Mouse (Mus musculus): ENCODE measurements at regions not wholly inside any gene's neighbourhood (a gene's known extent, or its start where the extent isn't known, plus 50 kb on each side); places are given as distances from the start of the nearest gene placed in this dataset.

- in situ Hi-C loops (cut with MboI; ENCODE audit: low pct_ligation_motif_present, low pct_unique_long_range_greater_than_20kb, low sequenced_read_pairs) = no loop called here
These were observed 117.8 kb upstream of the Ldb2 start for GRCm38 (mm10) chr5:44917173-44917815.

GRCm38 (mm10) chr5:44902541-44902940 is 103.1 kb upstream of the Ldb2 start:
- Histone ChIP-seq H3K4me3 (replicated peaks in 1 of 3; ENCODE audit: low read depth in 2 of 3, low read length in 2 of 3, poor library complexity in 1 of 3) (no peak overlapping the region), H3K79me2 (replicated peaks; ENCODE audit: control insufficient read depth, extremely low read depth, insufficient read depth, poor library complexity, severe bottlenecking) (no peaks in the 10 kb centered on the region), H3K9ac (ENCODE audit: insufficient read depth, low read depth) (no peak overlapping the region), H3K27ac (ENCODE audit: insufficient read depth, low read depth) (no peak overlapping the region), H3K36me3 (replicated peaks in 1 of 2; ENCODE audit: control insufficient read depth in 1 of 2, insufficient read depth in 1 of 2, low read length in 1 of 2) (no peaks in the 10 kb centered on the region), H3K4me1 (ENCODE audit: control insufficient read depth in 1 of 2, insufficient read depth in 2 of 2) (0 out of 4 replicates have a peak, but pooled peaks cover 2% of the 10 kb centered on the region in 2 experiments), H3K9me3 (replicated peaks; ENCODE audit: low read length) (no peaks in the 10 kb centered on the region), H3K27me3 (replicated peaks) (no peaks in the 10 kb centered on the region), H3K4me2 (ENCODE audit: insufficient read depth, low read depth, poor library complexity, severe bottlenecking) (peak overlapping the region; percentile 49; the same call in 1 of the 2 replicates)
- DNase-seq (ENCODE audit: extremely low read depth) = no peak
- in situ Hi-C loops (cut with MboI; ENCODE audit: low pct_ligation_motif_present, low pct_unique_long_range_greater_than_20kb, low sequenced_read_pairs) (no loop called here), dilution Hi-C loops (cut with MboI; ENCODE audit: extremely low pct_ligation_motif_present, extremely low pct_unique_long_range_greater_than_20kb, low sequenced_read_pairs) (no loop called here)
- TF ChIP-seq RAD21 (IDR thresholded peaks at IDR 0.05; ENCODE audit: low read depth, low read length) (no peak), ZMIZ1 (IDR thresholded peaks at IDR 0.05; ENCODE audit: low read depth, low read length) (no peak), ELF1 (IDR thresholded peaks at IDR 0.05; ENCODE audit: low read depth, low read length) (no peak), USF2 (conservative IDR thresholded peaks at IDR 0.05; ENCODE audit: low read depth, low read length) (no peak), SIN3A (IDR thresholded peaks at IDR 0.05; ENCODE audit: low read length) (no peak), MYC (IDR thresholded peaks at IDR 0.05; ENCODE audit: low read depth, low read length) (no peak), ZNF384 (IDR thresholded peaks at IDR 0.05; ENCODE audit: low read depth, low read length) (no peak), MAZ (IDR thresholded peaks at IDR 0.05; ENCODE audit: low read depth, low read length) (no peak), BHLHE40 (IDR thresholded peaks at IDR 0.05; ENCODE audit: low read depth, low read length) (no peak), SMC3 (IDR thresholded peaks at IDR 0.05; ENCODE audit: low read depth, low read length) (no peak), NRF1 (IDR thresholded peaks at IDR 0.05; ENCODE audit: low read depth, low read length) (no peak)

More at GRCm38 (mm10) chr5:44917173-44917815, 117.8 kb upstream of the Ldb2 start:
- Histone ChIP-seq H3K27me3 (replicated peaks) (no peaks in the 10 kb centered on the region), H3K9me3 (replicated peaks; ENCODE audit: low read length) (no peaks in the 10 kb centered on the region), H3K4me1 (ENCODE audit: control insufficient read depth in 1 of 2, insufficient read depth in 2 of 2) (peaks cover 0 to 8% of the 10 kb centered on the region in 2 experiments; a peak in 2 of 4 replicates), H3K4me2 (ENCODE audit: insufficient read depth, low read depth, poor library complexity, severe bottlenecking) (no peak overlapping the region), H3K36me3 (replicated peaks in 1 of 2; ENCODE audit: control insufficient read depth in 1 of 2, insufficient read depth in 1 of 2, low read length in 1 of 2) (no peaks in the 10 kb centered on the region), H3K79me2 (replicated peaks; ENCODE audit: control insufficient read depth, extremely low read depth, insufficient read depth, poor library complexity, severe bottlenecking) (no peaks in the 10 kb centered on the region), H3K9ac (ENCODE audit: insufficient read depth, low read depth) (no peak overlapping the region), H3K27ac (ENCODE audit: insufficient read depth, low read depth) (no peak overlapping the region), H3K4me3 (replicated peaks in 1 of 3; ENCODE audit: low read depth in 2 of 3, low read length in 2 of 3, poor library complexity in 1 of 3) (no peak overlapping the region)
- dilution Hi-C loops (cut with MboI; ENCODE audit: extremely low pct_ligation_motif_present, extremely low pct_unique_long_range_greater_than_20kb, low sequenced_read_pairs) = no loop called here
- TF ChIP-seq CTCF (conservative IDR thresholded peaks at IDR 0.05 in 1 of 2, IDR thresholded peaks at IDR 0.05 in 1 of 2; ENCODE audit: low read depth in 2 of 2, low read length in 2 of 2) = no peak
- no peak for TF ChIP-seq SMC3 (IDR thresholded peaks at IDR 0.05; ENCODE audit: low read depth, low read length)
- TF ChIP-seq TBP (conservative IDR thresholded peaks at IDR 0.05; ENCODE audit: low read depth, low read length) = no peak
- no peak for TF ChIP-seq MAFK (IDR thresholded peaks at IDR 0.05; ENCODE audit: insufficient replicate concordance, low read length)
- TF ChIP-seq E2F4 (IDR thresholded peaks at IDR 0.05; ENCODE audit: insufficient replicate concordance, low read depth, low read length) = no peak
- TF ChIP-seq BHLHE40 (IDR thresholded peaks at IDR 0.05; ENCODE audit: low read depth, low read length) = no peak
- no peak for TF ChIP-seq SIN3A (IDR thresholded peaks at IDR 0.05; ENCODE audit: low read length)
- TF ChIP-seq MYC (IDR thresholded peaks at IDR 0.05; ENCODE audit: low read depth, low read length) = no peak
- no peak for TF ChIP-seq JUND (conservative IDR thresholded peaks at IDR 0.05; ENCODE audit: low read depth, low read length)
- DNase-seq (ENCODE audit: extremely low read depth) = no peak
